Mouse (Mus musculus) embryonic facial prominence, embryonic 13.5 days (tissue): ENCODE results near the gene Tmem259. TPM values are rescaled to one million over a fixed set of nuclear protein-coding genes. Genes with fewer than 3 reads are reported as not detected.

Experiments used
- ATAC-seq: fragments of 200-750 bp; cut with Nextera tagmentation; 2 replicates; pipeline ENCODE4 v1.8.0; 2017; ENCODE audit warnings: low read depth; ENCODE audit not compliant: insufficient number of reproducible peaks, insufficient read depth, low FRiP score, low TSS enrichment
- H3K27ac ChIP-seq: fragments of 300-500 bp; sonication (generic); 2 replicates; pipeline ENCODE4 v1.5.1; 2015; ENCODE audit warnings: moderate library complexity, mild to moderate bottlenecking, inconsistent platforms
- H3K27me3 ChIP-seq: fragments of 300-500 bp; sonication (generic); 2 replicates; pipeline ENCODE4 v1.6.1; 2015; ENCODE audit warnings: mild to moderate bottlenecking, inconsistent platforms
- H3K36me3 ChIP-seq: fragments of 300-500 bp; sonication (generic); 2 replicates; pipeline ENCODE4 v1.6.1; 2015; ENCODE audit warnings: mild to moderate bottlenecking, inconsistent platforms
- H3K4me1 ChIP-seq: fragments of 300-500 bp; sonication (generic); 2 replicates; pipeline ENCODE4 v1.6.1; 2015; ENCODE audit warnings: inconsistent platforms
- H3K4me2 ChIP-seq: fragments of 300-500 bp; sonication (generic); 2 replicates; pipeline ENCODE4 v1.6.1; 2015; ENCODE audit warnings: moderate library complexity, mild to moderate bottlenecking, inconsistent platforms
- H3K4me3 ChIP-seq: fragments of 300-500 bp; sonication (generic); 2 replicates; pipeline ENCODE4 v1.5.1; 2015; ENCODE audit warnings: mild to moderate bottlenecking, inconsistent platforms
- H3K9ac ChIP-seq: fragments of 300-500 bp; sonication (generic); 2 replicates; pipeline ENCODE4 v1.6.1; 2015; ENCODE audit warnings: mild to moderate bottlenecking, inconsistent platforms
- H3K9me3 ChIP-seq: fragments of 300-500 bp; sonication (generic); 2 replicates; pipeline ENCODE4 v1.6.1; 2016; ENCODE audit warnings: inconsistent platforms
- WGBS: fragments of 180-500 bp; shearing (Covaris S2); methylation state at CpG from one replicate; pipeline ENCODE4 v1.1.7; 2015; ENCODE audit warnings: mixed read lengths; 5-methylcytosine and 5-hydroxymethylcytosine counted together
- polyA plus RNA-seq: library from polyadenylated mRNA; unstranded; fragments of >200 nt; fragmentation: Nextera tagmentation; extraction: Ambion mirVana; gene quantifications from 2 replicates; pipeline ENCODE4 v1.2.1, GENCODE M21; 2015

Tmem259 gene
- polyA plus RNA-seq, 1 experiment from 2014 or later, result 15.4 TPM

DNA sequence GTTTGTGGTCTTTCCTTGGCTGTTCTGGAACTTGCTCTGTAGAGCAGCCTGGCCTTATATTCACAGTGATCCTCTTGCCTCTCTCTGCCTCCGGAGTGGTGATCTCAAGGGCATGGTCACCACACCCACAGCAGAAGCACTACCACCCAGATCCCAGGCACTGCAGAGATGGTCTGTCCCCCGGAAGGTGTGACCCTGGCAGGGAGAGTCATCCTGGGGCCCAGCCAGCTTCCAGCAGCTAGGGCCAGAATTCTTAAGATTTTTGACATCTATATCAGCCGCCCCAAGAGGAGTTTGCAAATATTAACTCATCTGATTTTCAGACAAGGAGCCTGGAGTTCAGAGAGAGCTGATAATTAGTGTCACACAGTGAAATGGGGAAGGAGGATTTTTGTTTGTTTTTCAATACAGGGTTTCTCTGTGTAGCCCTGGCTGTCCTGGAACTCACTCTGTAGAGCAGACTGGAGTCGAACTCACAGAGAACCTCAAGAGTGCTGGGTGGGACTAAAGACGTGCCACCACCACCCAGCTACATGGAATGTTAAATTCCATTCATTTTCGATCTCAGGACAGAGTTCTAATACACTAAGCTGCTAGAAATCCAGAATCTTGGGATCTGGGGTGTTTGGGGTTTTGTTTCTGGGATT, 2.2 kb upstream of the Tmem259 start:
- peak overlapping the region; percentile 98 for H3K27ac ChIP-seq
- no peak for ATAC-seq
- H3K4me1 ChIP-seq, result peaks cover 63% of the 10 kb centered on the region
- WGBS, result 28% methylated on average over 6 of the region's 6 CpGs
- no peaks in the 10 kb centered on the region for H3K27me3 ChIP-seq
- H3K4me3 ChIP-seq, result peak overlapping the region; percentile 78
- peaks cover 3% of the 10 kb centered on the region; the same call in 1 of the 2 replicates for H3K9me3 ChIP-seq
- peaks cover 11% of the 10 kb centered on the region for H3K36me3 ChIP-seq
- H3K4me2 ChIP-seq, result peak overlapping the region; percentile 93
- H3K9ac ChIP-seq, result peak overlapping the region; percentile 84

DNA sequence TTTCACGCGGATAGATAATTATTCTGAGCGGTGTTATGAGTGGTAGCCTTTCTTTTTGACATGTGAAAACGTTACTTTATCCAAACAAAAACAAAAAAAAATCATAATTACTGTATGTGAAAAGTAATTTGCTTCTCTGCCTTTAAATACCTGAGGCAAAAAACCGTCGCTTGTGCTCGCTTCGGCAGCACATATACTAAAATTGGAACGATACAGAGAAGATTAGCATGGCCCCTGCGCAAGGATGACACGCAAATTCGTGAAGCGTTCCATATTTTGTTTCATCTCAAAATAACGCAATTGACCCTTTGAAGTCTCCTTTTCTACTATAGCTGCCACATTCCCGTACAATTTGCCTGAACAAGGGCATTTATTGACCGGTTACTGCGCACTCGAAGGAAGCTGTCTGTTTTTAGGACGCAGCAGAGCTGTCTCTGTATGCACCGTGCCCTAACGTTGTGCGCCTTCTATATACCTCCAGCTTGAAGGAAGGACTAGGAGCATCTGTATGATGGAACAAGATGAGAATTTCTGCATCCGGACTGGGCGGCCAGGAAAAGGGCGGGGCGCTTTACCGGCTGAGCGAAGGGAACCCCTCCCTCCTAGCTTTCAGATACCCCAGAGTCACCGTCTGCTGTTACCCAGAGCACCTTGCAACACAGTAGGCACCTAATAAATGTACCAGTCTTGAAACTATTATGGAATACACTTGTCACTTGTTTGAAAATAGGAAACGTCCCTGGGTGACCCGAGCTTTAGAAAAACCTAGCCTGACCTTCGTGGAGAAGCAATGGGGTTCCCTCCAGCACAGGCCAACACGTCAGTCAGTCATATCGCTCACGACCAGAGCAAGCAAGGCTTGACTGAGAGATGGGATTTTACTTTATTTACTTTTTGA, 1.5 kb upstream of the Tmem259 start:
- Histone ChIP-seq H3K36me3 (0 out of 2 replicates have a peak, but pooled peaks cover 8% of the 10 kb centered on the region), H3K27ac (peak overlapping the region; percentile 98), H3K9ac (peak overlapping the region; percentile 84), H3K4me3 (peak overlapping the region; percentile 66), H3K4me2 (peak overlapping the region; percentile 93), H3K27me3 (no peaks in the 10 kb centered on the region), H3K9me3 (no peaks in the 10 kb centered on the region), H3K4me1 (peaks cover 58% of the 10 kb centered on the region)
- 3% methylated on average over 35 of the region's 35 CpGs for WGBS
- ATAC-seq, result no peak

DNA sequence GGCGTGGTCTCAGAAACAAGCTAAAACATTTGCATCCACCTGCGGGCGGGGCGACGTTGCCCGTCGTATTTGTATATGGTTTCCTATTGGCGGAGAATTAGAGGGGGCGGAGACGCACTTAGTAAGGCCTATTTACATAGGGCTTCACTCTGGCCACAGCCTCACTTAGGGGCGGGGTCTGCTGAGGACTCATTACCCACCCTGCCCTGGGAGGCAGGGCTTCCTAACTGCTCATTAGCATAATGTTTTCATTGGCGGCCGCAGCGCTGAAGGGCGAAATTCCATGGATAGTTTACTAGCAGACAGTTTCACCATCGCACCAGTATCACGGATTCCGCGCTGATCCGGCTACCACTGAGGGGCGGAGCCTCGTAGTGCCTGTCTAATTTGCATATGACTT, 741 bp upstream of the Tmem259 start:
- Histone ChIP-seq H3K4me1 (peaks cover 54% of the 10 kb centered on the region), H3K4me3 (peak overlapping the region; percentile 66), H3K9ac (peak overlapping the region; percentile 84), H3K27ac (peak overlapping the region; percentile 98), H3K9me3 (no peaks in the 10 kb centered on the region), H3K36me3 (0 out of 2 replicates have a peak, but pooled peaks cover 8% of the 10 kb centered on the region), H3K4me2 (peak overlapping the region; percentile 93), H3K27me3 (no peaks in the 10 kb centered on the region)
- peak; percentile 89 for ATAC-seq
- WGBS, result 0% methylated on average over 22 of the region's 22 CpGs

DNA sequence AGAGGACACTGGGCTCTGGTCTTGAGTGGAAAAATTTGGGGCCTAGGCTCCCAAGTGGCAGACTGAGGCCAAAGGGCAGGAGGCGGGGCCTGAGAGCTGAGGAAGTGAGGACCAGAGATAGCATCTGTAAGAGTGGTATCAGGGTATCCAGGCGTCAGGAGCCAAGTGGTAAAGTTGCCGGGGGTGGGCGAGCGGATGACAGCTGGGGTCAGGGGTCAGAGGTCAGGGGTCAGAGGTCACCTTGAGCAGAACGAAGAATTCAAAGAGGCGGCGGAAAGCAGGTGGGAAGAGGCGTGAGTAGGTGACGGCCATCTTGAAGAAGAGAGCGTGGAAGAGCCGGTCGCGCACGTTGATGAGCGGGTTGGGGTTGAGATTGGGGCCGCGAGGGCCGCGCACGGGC, 460 bp downstream of the Tmem259 start:
- no peak for ATAC-seq
- Histone ChIP-seq H3K36me3 (peaks cover 19% of the 10 kb centered on the region), H3K27ac (peak overlapping the region; percentile 98), H3K9me3 (no peaks in the 10 kb centered on the region), H3K4me2 (peak overlapping the region; percentile 93), H3K4me3 (peak overlapping the region; percentile 66), H3K4me1 (peaks cover 44% of the 10 kb centered on the region), H3K27me3 (no peaks in the 10 kb centered on the region), H3K9ac (peak overlapping the region; percentile 84)
- WGBS, result 1% methylated on average over 21 of the region's 21 CpGs

DNA sequence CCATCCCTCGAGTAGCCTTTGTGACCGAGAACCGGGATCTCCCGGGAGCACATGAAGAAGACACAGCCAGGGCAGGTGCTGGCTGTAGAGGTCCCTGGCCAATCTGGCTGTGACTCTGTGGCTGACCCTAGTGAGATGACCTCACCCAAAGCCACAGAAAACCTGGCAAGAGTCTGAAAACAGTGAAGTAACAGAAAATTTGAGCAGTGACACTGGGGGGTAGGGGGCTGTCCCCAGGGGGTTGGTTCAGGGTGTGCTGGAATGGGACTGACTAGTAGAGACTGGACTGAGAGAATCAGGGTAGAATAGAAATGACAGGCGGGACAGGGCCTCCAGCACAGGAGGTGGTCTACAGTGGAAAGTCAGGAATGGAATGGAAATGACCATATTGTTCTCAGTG, 925 bp downstream of the Tmem259 start:
- Histone ChIP-seq H3K9ac (peak overlapping the region; percentile 84), H3K4me3 (peak overlapping the region; percentile 66), H3K27ac (peak overlapping the region; percentile 98; the same call in 1 of the 2 replicates), H3K4me2 (peak overlapping the region; percentile 93), H3K36me3 (peaks cover 24% of the 10 kb centered on the region), H3K27me3 (no peaks in the 10 kb centered on the region), H3K4me1 (peaks cover 44% of the 10 kb centered on the region), H3K9me3 (no peaks in the 10 kb centered on the region)
- ATAC-seq, result no peak
- WGBS, result 77% methylated on average over 5 of the region's 5 CpGs

DNA sequence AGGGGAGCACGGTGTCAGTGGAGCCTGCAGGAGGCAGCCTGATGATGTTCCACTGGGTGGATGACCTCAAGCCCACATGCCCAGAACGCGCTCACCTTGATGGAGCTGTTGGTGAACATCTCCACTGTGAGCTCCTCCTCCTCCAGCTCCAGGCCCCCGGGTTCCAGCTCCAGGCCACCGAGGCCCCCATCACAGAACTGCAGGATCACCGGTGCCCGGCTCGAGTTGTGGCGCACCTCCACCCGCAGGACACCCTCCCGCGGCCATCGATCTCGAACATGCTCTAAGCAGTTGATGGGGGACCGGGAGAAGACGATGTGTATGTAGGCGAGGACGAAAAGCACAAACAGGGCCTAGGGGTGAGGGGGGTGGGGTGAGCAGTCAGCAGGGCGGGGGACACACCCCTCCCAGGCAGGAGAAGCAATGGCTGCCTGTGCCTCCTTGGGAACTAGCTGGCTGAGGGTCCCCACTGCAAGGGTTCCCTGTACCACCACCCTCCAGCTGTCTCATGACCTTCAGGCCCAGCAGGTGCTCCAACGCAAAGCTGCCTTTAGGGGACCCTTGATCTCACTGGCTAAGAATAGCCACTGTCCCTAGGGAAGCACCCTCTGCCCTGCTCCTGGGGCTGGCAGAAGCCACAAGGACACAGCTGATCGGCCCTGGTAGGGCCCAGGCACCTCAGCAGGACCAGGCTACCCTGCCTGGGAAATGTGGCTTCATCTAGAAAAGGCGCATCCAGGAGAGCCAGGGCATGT, 4.6 kb downstream of the Tmem259 start:
- H3K4me1 ChIP-seq, result peaks cover 20% of the 10 kb centered on the region
- H3K4me2 ChIP-seq, result no peak overlapping the region
- no peak overlapping the region for H3K4me3 ChIP-seq
- H3K9me3 ChIP-seq, result no peaks in the 10 kb centered on the region
- no peak overlapping the region for H3K27ac ChIP-seq
- no peak for ATAC-seq
- peaks cover 59% of the 10 kb centered on the region for H3K36me3 ChIP-seq
- H3K27me3 ChIP-seq, result no peaks in the 10 kb centered on the region
- 92% methylated on average over 22 of the region's 22 CpGs for WGBS
- H3K9ac ChIP-seq, result peak overlapping the region; percentile 23; the same call in 1 of the 2 replicates

DNA sequence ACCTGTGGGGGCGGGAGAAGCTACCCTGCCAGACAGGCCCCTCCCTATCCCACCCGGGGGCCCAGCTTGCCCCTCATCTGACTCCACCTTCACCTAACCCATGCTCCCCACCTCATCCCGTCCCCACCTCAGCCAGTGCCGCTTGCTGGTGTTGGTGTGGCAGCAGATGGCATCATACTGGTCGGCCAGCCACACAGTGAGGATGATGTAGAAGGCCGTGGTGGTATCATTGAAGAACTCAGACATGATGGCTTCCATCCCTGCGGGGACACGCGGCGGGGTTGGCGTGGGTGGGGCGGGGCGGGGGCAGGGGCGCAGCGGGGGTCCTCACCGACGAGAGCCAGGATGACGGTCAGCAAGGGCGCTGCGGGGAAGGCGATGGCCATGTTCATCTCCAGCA, 6.1 kb downstream of the Tmem259 start:
- 93% methylated on average over 21 of the region's 21 CpGs for WGBS
- Histone ChIP-seq H3K4me1 (peaks cover 14% of the 10 kb centered on the region), H3K27ac (no peak overlapping the region), H3K27me3 (no peaks in the 10 kb centered on the region; the same call in 1 of the 2 replicates), H3K4me3 (no peak overlapping the region), H3K4me2 (no peak overlapping the region), H3K9ac (no peak overlapping the region), H3K36me3 (peaks cover 74% of the 10 kb centered on the region), H3K9me3 (no peaks in the 10 kb centered on the region)
- ATAC-seq, result no peak

DNA sequence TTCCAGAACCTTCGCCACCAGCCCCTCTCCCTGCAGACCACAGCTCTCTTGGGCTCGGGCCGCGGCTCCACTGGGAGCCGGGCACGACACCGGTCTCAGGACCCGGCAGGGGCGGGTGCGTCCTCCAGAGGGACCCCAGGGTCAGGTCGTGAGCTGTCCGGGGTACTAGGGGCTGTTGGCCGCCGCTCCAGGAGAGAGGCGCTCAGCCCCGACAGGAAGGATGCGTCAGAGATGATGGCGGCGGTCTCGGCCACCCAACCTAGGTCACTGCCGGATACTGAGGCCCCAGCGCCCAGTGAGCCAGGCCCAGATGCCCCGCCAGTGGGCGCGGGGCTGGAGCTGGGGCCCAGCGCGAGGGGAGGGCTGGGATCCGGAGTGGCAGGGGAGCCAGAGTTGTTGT, 6.8 kb downstream of the Tmem259 start:
- ATAC-seq, result no peak
- no peak overlapping the region for H3K4me2 ChIP-seq
- WGBS, result 84% methylated on average over 28 of the region's 28 CpGs
- no peak overlapping the region for H3K9ac ChIP-seq
- no peak overlapping the region for H3K27ac ChIP-seq
- H3K4me3 ChIP-seq, result no peak overlapping the region
- peaks cover 7% of the 10 kb centered on the region for H3K4me1 ChIP-seq
- H3K36me3 ChIP-seq, result peaks cover 75% of the 10 kb centered on the region
- no peaks in the 10 kb centered on the region; the same call in 1 of the 2 replicates for H3K27me3 ChIP-seq
- H3K9me3 ChIP-seq, result no peaks in the 10 kb centered on the region

DNA sequence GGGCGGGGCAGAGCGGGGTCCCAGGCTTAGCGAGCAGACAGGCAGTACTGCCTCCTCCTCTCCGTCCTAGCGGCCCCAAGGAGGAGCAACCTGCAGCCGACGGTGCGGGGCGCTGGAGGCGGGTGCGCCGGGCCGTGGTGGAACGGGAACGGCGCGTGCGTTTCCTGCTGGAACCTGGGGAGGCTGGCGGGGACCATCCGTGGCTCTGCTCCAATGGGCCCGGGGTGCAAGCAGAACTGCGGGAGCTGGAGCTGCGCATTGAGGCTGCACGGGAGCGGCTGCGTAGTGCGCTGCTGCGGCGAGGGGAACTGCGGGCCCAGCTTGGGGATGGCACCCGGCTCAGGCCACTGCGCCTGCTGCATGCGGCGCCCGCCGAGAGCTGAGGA, 7.4 kb downstream of the Tmem259 start:
- Histone ChIP-seq H3K27ac (no peak overlapping the region), H3K4me2 (no peak overlapping the region), H3K9ac (no peak overlapping the region), H3K36me3 (peaks cover 75% of the 10 kb centered on the region), H3K9me3 (no peaks in the 10 kb centered on the region), H3K4me1 (peaks cover 4% of the 10 kb centered on the region), H3K4me3 (no peak overlapping the region), H3K27me3 (peaks cover 3% of the 10 kb centered on the region)
- ATAC-seq, result no peak
- 76% methylated on average over 31 of the region's 36 CpGs for WGBS

DNA sequence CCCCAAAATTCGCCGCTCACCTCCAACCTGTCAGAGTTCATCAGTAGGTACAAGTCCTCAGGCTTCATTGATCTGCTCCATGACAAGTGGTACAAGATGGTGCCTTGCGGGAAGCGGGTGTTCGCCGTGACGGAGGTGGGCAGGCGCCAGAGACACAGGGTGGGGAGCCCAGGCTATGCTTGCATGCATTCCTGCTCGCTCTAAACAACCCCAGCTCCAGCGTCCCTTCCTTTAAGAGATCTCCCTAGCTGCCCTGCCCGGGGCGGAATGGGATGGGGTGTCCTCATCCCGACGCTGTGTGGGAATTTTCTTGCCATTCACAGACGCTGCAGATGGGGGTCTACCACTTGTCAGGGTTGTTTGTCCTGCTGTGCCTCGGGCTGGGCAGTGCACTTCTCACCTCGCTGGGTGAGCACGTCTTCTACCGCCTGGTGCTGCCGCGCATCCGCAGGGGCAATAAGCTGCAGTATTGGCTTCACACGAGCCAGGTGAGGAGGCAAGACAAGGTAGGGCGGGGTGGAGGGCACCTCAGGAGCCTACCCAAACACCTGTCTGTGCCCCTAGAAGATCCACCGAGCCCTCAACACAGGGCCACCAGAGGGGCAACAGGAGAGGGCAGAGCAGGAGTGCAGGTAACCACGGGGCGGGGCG, 7.9 kb downstream of the Tmem259 start:
- Histone ChIP-seq H3K9ac (no peak overlapping the region), H3K4me2 (no peak overlapping the region), H3K9me3 (no peaks in the 10 kb centered on the region), H3K4me1 (peaks cover 4% of the 10 kb centered on the region), H3K27ac (no peak overlapping the region), H3K4me3 (no peak overlapping the region), H3K27me3 (peaks cover 8% of the 10 kb centered on the region), H3K36me3 (peaks cover 70% of the 10 kb centered on the region)
- no peak for ATAC-seq
- WGBS, result 87% methylated on average over 28 of the region's 28 CpGs

DNA sequence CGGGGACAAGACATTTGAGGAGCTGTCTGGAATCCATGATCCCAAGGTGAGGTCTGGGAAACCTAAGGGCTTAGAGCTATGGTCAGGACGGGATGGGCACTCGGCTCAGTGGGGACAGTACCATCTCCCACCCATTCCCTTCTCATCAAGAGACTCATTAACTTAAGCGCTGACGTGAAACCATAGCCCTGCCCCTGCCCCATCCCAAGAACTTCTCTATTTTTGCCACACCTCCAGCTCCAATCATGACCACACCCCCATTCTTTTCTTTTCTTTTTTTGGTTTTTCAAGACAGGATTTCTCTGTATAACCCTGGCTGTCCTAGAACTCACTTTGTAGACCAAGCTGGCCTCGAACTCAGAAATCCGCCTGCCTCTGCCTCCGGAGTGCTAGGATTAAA, 9.5 kb downstream of the Tmem259 start:
- Histone ChIP-seq H3K4me3 (no peak overlapping the region), H3K36me3 (peaks cover 66% of the 10 kb centered on the region), H3K27ac (no peak overlapping the region), H3K4me1 (peaks cover 18% of the 10 kb centered on the region), H3K27me3 (peaks cover 15% of the 10 kb centered on the region), H3K4me2 (no peak overlapping the region), H3K9me3 (no peaks in the 10 kb centered on the region), H3K9ac (no peak overlapping the region)
- WGBS, result 86% methylated on average over 8 of the region's 8 CpGs
- ATAC-seq, result no peak
